Mouse (Mus musculus) heart, postnatal 36 days (tissue): ENCODE measurements around the gene Hnrnpul1. TPM values are rescaled to one million over a fixed set of nuclear protein-coding genes. Genes with fewer than 3 reads are reported as not detected.

Experiments
- DNase-seq, 2 experiments: peaks; one replicate each; pipeline ENCODE4 v3.0.0; 2021 to 2022
- intact Hi-C: fragments of 180-260 bp; cut with DNase I; formaldehyde crosslinking; loops from one replicate; pipeline ENCODE4 v1.15.1; 2025
- total RNA-seq, 2 experiments: library from RNA; stranded (reverse); gene quantifications; 2 replicates each; pipeline ENCODE4 v1.2.3; 2021

Gene Hnrnpul1
- total RNA-seq, 2 experiments from 2014 or later = 78.4 to 82.7 TPM

GRCm38 (mm10) chr7:25700732-25701131 is 53.8 kb downstream of the Hnrnpul1 start:
- no peak for DNase-seq
- intact Hi-C loops = no loop called here

- intact Hi-C loops = loop anchor here (1.0 kb wide), 1 partner anchor 11 kb away; no protein-coding TSS in a partner anchor
These were observed 54.7 kb downstream of the Hnrnpul1 start for GRCm38 (mm10) chr7:25699851-25700250.

GRCm38 (mm10) chr7:25694104-25694503 is 60.5 kb downstream of the Hnrnpul1 start:
- no peak for DNase-seq
- intact Hi-C loops = no loop called here

More at GRCm38 (mm10) chr7:25699851-25700250, 54.7 kb downstream of the Hnrnpul1 start:
- DNase-seq = no peak

- no peak for DNase-seq
- intact Hi-C loops = no loop called here
These were observed 64.5 kb downstream of the Hnrnpul1 start for GRCm38 (mm10) chr7:25690051-25690450.

- intact Hi-C loops = loop anchor here (1.0 kb wide), 1 partner anchor 17 kb away; no protein-coding TSS in a partner anchor
These were observed 64.9 kb downstream of the Hnrnpul1 start for GRCm38 (mm10) chr7:25689603-25690021.

GRCm38 (mm10) chr7:25688810-25689586 is 65.6 kb downstream of the Hnrnpul1 start:
- intact Hi-C loops = loop anchor here (1.0 kb wide), 1 partner anchor 17 kb away; no protein-coding TSS in a partner anchor
- DNase-seq = peak; percentile 76 to 80

More at GRCm38 (mm10) chr7:25689603-25690021, 64.9 kb downstream of the Hnrnpul1 start:
- DNase-seq = no peak

DNA sequence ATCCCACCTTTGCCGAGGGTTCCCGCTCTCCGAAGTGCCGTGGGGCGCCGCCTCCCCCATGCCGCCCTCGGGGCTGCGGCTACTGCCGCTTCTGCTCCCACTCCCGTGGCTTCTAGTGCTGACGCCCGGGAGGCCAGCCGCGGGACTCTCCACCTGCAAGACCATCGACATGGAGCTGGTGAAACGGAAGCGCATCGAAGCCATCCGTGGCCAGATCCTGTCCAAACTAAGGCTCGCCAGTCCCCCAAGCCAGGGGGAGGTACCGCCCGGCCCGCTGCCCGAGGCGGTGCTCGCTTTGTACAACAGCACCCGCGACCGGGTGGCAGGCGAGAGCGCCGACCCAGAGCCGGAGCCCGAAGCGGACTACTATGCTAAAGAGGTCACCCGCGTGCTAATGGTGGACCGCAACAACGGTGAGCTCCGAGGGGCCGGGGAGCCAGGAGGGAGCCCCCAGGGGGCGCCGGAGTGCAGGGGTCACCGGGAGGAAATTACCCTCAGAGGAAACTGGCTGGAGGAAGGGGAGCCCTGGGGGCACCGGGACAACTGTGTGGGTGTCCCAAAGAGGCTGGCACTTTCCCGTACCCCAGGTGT is 66.7 kb downstream of the Hnrnpul1 start:
- intact Hi-C loops = loop anchor here (1.0 kb wide), 1 partner anchor 30 kb away; no protein-coding TSS in a partner anchor
- peak; percentile 77 to 81 for DNase-seq

DNA sequence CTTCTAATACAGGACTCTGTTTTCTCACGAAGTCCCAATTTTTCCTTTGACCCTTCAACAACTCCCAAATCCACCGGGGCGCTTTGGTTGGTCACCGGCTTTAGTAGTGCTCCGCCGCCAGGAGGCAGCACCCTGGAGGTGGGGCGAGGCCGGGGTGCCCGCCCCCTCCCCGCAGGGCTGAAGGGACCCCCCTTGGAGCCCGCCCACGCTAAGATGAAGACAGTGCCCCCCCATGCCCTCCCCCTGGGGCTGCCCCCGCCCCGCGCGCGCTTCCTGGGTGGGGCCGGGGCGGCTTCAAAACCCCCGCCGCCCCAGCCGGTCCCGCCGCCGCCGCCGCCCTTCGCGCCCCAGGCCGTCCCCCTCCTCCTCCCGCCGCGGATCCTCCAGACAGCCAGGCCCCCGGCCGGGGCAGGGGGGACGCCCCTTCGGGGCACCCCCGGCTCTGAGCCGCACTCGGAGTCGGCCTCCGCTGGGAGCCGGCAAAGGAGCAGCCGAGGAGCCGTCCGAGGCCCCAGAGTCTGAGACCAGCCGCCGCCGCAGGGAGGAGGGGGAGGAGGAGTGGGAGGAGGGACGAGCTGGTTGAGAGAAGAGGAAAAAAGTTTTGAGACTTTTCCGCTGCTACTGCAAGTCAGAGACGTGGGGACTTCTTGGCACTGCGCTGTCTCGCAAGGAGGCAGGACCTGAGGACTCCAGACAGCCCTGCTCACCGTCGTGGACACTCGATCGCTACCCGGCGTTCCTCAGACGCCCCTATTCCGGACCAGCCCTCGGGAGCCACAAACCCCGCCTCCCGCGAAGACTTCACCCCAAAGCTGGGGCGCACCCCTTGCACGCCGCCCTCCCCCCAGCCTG is 67.7 kb downstream of the Hnrnpul1 start, which contains the start of gene Tgfb1:
Gene Tgfb1, plus strand, starts transcription at position 323 of the 852 bp plus-strand sequence.
- intact Hi-C loops = loop anchor here (1.0 kb wide), 1 partner anchor 31 kb away; no protein-coding TSS in a partner anchor
- peak; percentile 85 to 91 for DNase-seq

GRCm38 (mm10) chr7:25685926-25686470 is 68.6 kb downstream of the Hnrnpul1 start:
- intact Hi-C loops = no loop called here
- DNase-seq = no peak

- DNase-seq = no peak
- intact Hi-C loops = no loop called here
These were observed 69.9 kb downstream of the Hnrnpul1 start for GRCm38 (mm10) chr7:25684659-25685058.

- intact Hi-C loops = no loop called here
These were observed 70.9 kb downstream of the Hnrnpul1 start for GRCm38 (mm10) chr7:25683474-25684180.

DNA sequence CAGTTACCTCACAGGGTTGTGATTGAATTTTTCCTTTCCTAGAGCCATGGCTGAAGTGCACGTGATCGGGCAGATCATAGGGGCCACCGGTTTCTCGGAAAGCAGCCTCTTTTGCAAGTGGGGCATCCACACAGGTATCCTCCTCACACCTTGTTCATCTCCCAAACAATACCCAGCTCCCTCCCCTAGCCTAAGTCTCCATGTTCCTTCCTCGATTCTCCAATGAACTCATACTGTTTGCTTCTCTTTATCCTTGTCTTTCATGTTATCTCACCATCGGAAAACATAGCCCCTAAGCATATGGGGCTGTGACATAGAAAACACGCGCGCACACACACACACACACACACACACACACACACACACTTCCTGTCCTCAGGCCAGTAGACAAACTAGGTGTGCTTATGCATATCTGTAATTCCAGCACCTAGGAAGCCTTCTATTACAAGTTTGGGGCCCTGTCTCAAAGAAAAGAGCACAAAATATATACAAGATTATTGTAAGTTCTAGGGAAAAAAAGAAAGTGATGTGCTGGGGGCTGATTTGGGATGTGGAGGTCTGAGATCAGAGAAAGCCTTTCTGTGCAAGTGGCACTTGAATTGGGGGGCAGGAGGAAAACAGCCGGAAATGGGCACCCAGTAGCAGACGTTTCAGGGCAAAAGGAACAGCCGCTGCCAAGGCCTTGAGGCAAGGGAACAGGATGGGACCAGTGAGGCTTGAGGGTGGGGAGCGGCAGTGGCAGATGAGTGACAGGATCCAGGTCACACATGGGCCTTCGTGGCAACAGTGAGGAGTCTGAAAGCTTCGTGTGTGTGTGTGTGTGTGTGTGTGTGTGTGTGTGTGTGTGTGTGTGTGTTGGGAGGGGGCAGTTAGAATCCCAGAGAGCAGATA is 73.0 kb downstream of the Hnrnpul1 start:
- DNase-seq = no peak
- intact Hi-C loops = no loop called here

More at GRCm38 (mm10) chr7:25683474-25684180, 70.9 kb downstream of the Hnrnpul1 start:
- no peak for DNase-seq

GRCm38 (mm10) chr7:25680514-25681258 is 73.9 kb downstream of the Hnrnpul1 start, which contains the start of gene B9d2:
Gene B9d2, plus strand, starts transcription at chr7:25680780.
- peak; percentile 98 to 99 for DNase-seq
- intact Hi-C loops = no loop called here

- DNase-seq = no peak
- intact Hi-C loops = no loop called here
These were observed 74.6 kb downstream of the Hnrnpul1 start for GRCm38 (mm10) chr7:25679971-25680370.

- no peak for DNase-seq
- intact Hi-C loops = loop anchor here (2.0 kb wide), 1 partner anchor 16 kb away; no protein-coding TSS in a partner anchor
These were observed 77.5 kb downstream of the Hnrnpul1 start for GRCm38 (mm10) chr7:25677013-25677412.

DNA sequence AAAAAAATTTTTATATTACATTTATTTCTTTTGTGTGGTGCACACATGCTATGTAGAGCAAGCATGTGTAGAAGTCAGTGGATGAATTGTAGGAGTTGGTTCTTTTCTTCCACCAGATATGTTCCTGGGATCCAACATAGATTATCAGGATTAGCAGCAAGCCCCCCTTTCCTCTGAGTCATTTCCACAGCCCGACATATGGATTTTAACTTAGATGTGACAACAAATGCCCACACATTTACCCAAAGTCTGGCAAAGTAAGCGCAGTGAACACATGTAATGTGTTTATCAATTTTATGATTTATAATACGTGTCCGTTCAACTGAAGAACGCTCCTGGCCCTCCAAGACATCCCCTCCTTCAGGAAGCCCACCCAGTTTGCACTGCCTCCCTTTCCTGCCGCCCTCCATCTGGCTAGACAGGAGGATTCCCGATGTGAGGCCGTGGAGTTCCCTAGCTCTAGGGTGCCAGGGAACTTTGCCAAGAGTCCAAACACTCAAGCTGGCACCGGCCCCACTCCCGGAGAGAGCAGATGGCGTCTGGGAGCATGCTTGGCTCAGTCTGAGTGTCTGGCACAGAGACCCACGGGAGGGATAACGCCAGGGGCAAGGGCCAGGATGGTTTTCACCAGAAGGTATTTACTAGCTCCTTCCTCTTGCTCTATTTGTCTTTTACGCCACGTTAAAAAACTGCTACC is 78.3 kb downstream of the Hnrnpul1 start:
- peak; percentile 82 for DNase-seq
- intact Hi-C loops = loop anchor here (2.0 kb wide), 1 partner anchor 15 kb away; no protein-coding TSS in a partner anchor

GRCm38 (mm10) chr7:25675405-25675804 is 79.2 kb downstream of the Hnrnpul1 start:
- intact Hi-C loops = no loop called here
- no peak for DNase-seq
